ENCODE assay signal across 10 mouse cellular contexts in the genomic region with DNA sequence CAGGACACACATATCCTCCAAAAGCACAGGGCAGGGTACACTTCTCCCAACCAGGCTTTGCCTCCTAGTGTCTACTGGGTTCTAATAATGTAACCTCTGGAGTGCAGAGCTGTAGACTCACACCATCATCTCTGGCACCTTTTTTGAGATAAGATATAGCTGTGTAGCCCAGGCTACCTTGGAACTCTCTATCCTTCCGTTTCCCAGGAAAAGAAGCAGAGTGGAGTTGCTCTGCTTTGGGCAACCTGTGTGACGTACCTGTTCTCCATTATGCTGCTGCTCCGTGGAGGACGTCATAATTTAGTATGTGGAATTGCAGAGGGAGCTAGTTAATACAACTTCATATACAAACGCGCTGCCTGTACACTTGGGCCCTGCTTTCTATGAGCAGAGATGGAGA. TPM values are rescaled to one million over a fixed set of nuclear protein-coding genes. Genes with fewer than 3 reads are reported as not detected.
DNase-seq lines count a peak whose midpoint lies in the region; ATAC-seq and TF ChIP-seq lines count a peak whose summit lies in the region.
"Had no signal": no experiment of that assay in that cellular context is flagged by ENCODE, and none has a peak within 500 bp of the region (broad histone marks: within the 10 kb centered on the region; RNA-seq: fewer than 3 reads in every experiment).

TSS of gene Ankrd53 (plus strand) at position 301 of the 400 bp plus-strand sequence.

- H3K9me3 ChIP-seq in heart, embryonic 10.5 days: no peaks in the 10 kb centered on the region
- H3K9me3 ChIP-seq in liver, embryonic 14.5 days (ENCODE audit: control insufficient read depth, low read length): no peaks in the 10 kb centered on the region

- no peaks in the 10 kb centered on the region for H3K36me3 ChIP-seq in heart, embryonic 10.5 days
- no peaks in the 10 kb centered on the region for H3K36me3 ChIP-seq in spleen, adult 2 months (ENCODE audit: control insufficient read depth, insufficient read depth, low read length)
- H3K36me3 ChIP-seq in liver, embryonic 14.5 days (replicated peaks; ENCODE audit: control insufficient read depth, insufficient read depth, low read depth): no peaks in the 10 kb centered on the region

- TF ChIP-seq EP300 in liver, embryonic 14.5 days (IDR thresholded peaks at IDR 0.05; ENCODE audit: low read depth): no peak

- H3K4me1 ChIP-seq in heart, embryonic 10.5 days: peaks cover 31% of the 10 kb centered on the region
- peaks cover 8% of the 10 kb centered on the region for H3K4me1 ChIP-seq in spleen, adult 2 months (ENCODE audit: control insufficient read depth, insufficient read depth, insufficient read length)
- H3K4me1 ChIP-seq in liver, embryonic 14.5 days (replicated peaks; ENCODE audit: control insufficient read depth in 2 of 2, insufficient read depth in 2 of 2, low read length in 1 of 2): no peaks in the 10 kb centered on the region

- DNase-seq in heart, embryonic 10.5 days (ENCODE audit: low spot score): no peak
- DNase-seq in heart, postnatal 25 days (ENCODE audit: low spot score): no peak
- no peak for DNase-seq in spleen, adult 2 months (ENCODE audit: low read depth in 1 of 2, low spot score in 2 of 2)
- DNase-seq in spleen, postnatal 4 days (ENCODE audit: low spot score in 2 of 2): no peak
- no peak for DNase-seq in liver, embryonic 14.5 days (ENCODE audit: low read depth in 3 of 3, low spot score in 3 of 3)
- no peak for DNase-seq in thymus, postnatal 14 days
- no peak for DNase-seq in layer of hippocampus, adult 8-10 months (ENCODE audit: low spot score in 2 of 2)
- no peak for DNase-seq in gastrocnemius, postnatal 36 days

- no peak for TF ChIP-seq CTCF in spleen, adult 2 months (IDR thresholded peaks at IDR 0.05; ENCODE audit: extremely low read depth, insufficient read depth, insufficient read length, insufficient replicate concordance)
- no peak for TF ChIP-seq CTCF in liver, embryonic 14.5 days (IDR thresholded peaks at IDR 0.05; ENCODE audit: low read depth)

- intact Hi-C loops in heart, postnatal 25 days (cut with DNase I): no loop called here
- intact Hi-C loops in gastrocnemius, postnatal 36 days (cut with DNase I): no loop called here

- H3K27me3 ChIP-seq in heart, embryonic 10.5 days (ENCODE audit: insufficient read depth, poor library complexity, severe bottlenecking): peaks cover 81% of the 10 kb centered on the region
- H3K27me3 ChIP-seq in spleen, adult 2 months (ENCODE audit: control insufficient read depth, insufficient read depth, low read length): no peaks in the 10 kb centered on the region; the same call in 1 of the 2 replicates
- H3K27me3 ChIP-seq in liver, embryonic 14.5 days (ENCODE audit: control insufficient read depth, insufficient read depth, low read length): peaks cover 55% of the 10 kb centered on the region

- ATAC-seq in liver, embryonic 14.5 days (ENCODE audit: insufficient read depth): no peak

- H3K9ac ChIP-seq in liver, embryonic 14.5 days (replicated peaks): no peak within 1 kb of the TSS

- no peak for TF ChIP-seq POLR2A in spleen, adult 2 months (IDR thresholded peaks at IDR 0.05; ENCODE audit: low read depth, low read length)

- 25% methylated on average over 6 of the region's 6 CpGs for WGBS in heart, embryonic 10.5 days
- 23% methylated on average over 6 of the region's 6 CpGs for WGBS in spleen, adult 2 months
- WGBS in liver, embryonic 14.5 days (ENCODE audit: insufficient replicate concordance): 30% methylated on average over 6 of the region's 6 CpGs

- 0 out of 2 replicates have a peak within 1 kb of the TSS, but pooled peaks have one; percentile 25 for H3K27ac ChIP-seq in heart, embryonic 10.5 days
- H3K27ac ChIP-seq in spleen, adult 2 months (ENCODE audit: insufficient read depth, low read length): no peak within 1 kb of the TSS
- H3K27ac ChIP-seq in liver, embryonic 14.5 days: no peak within 1 kb of the TSS

- peak within 1 kb of the TSS; percentile 61 for H3K4me3 ChIP-seq in heart, embryonic 10.5 days
- peak within 1 kb of the TSS; percentile 20; the same call in 1 of the 2 replicates for H3K4me3 ChIP-seq in spleen, adult 2 months (ENCODE audit: extremely low read depth, insufficient read depth, insufficient read length)
- peak within 1 kb of the TSS in 1 of 2 experiments; percentile 10; a peak in 1 of 4 replicates for H3K4me3 ChIP-seq in liver, embryonic 14.5 days (ENCODE audit: insufficient read depth in 1 of 2, low read depth in 2 of 2, low read length in 2 of 2)

- H3K4me2 ChIP-seq in liver, embryonic 14.5 days (ENCODE audit: low read depth): peak within 1 kb of the TSS; percentile 50

RNA-seq across cellular contexts. Expression of gene Ankrd53, which starts in this region (rescaled TPM):
- polyA plus RNA-seq in heart, embryonic 10.5 days (2016; fragmentation: Nextera tagmentation; extraction: Ambion mirVana): 0.09 and 0.10 TPM in 2 replicates
- not detected for total RNA-seq in heart, postnatal 25 days (2021)
- polyA plus RNA-seq in spleen, adult 2 months (2012; rRNA removed): not detected in 2 replicates
- not detected in 2 replicates for polyA plus RNA-seq in liver, embryonic 14.5 days (2012; rRNA removed)
- 0.08 TPM in 1 of 2 replicates, not detected in the other for polyA plus RNA-seq in liver, embryonic 14.5 days (2014; fragmentation: Nextera tagmentation; extraction: Ambion mirVana)
- not detected for total RNA-seq in layer of hippocampus, adult 8-10 months (2022)
- total RNA-seq in gastrocnemius, postnatal 36 days (2021): not detected
- polyA plus RNA-seq: cortical plate, adult 2 months; large intestine, adult 2 months had no signal
